Mouse (Mus musculus) ES-Bruce4 (cell line): ENCODE results near the gene Bend5. TPM values are rescaled to one million over a fixed set of nuclear protein-coding genes. Genes with fewer than 3 reads are reported as not detected.

Experiments used
- H3K27ac ChIP-seq: 2 replicates; pipeline ENCODE4 v1.5.1; 2012; ENCODE audit warnings: low read length, inconsistent platforms; ENCODE audit not compliant: insufficient read depth
- H3K27me3 ChIP-seq: 2 replicates; pipeline ENCODE4 v1.6.1; 2012; ENCODE audit warnings: mild to moderate bottlenecking, low read length, inconsistent platforms; ENCODE audit not compliant: control insufficient read depth, poor library complexity, insufficient read depth, severe bottlenecking
- H3K36me3 ChIP-seq: 2 replicates; pipeline ENCODE4 v1.6.1; 2012; ENCODE audit warnings: inconsistent platforms, mild to moderate bottlenecking, low read length, moderate library complexity; ENCODE audit not compliant: control insufficient read depth, poor library complexity, insufficient read depth, severe bottlenecking
- H3K4me1 ChIP-seq: one replicate; pipeline ENCODE4 v1.8.1; 2011; ENCODE audit warnings: low read length; ENCODE audit not compliant: control insufficient read depth, insufficient read depth
- H3K4me3 ChIP-seq: 2 replicates; pipeline ENCODE4 v1.5.1; 2011; ENCODE audit warnings: low read depth, mild to moderate bottlenecking, low read length
- H3K9ac ChIP-seq: 2 replicates; pipeline ENCODE4 v1.6.1; 2012; ENCODE audit warnings: low read depth, mild to moderate bottlenecking, inconsistent platforms; ENCODE audit not compliant: poor library complexity, severe bottlenecking
- H3K9me3 ChIP-seq: replicated peaks from 2 replicates; pipeline ENCODE4 v1.6.1; 2012; ENCODE audit warnings: mild to moderate bottlenecking, low read length, inconsistent platforms; ENCODE audit not compliant: control insufficient read depth, poor library complexity, insufficient read depth, severe bottlenecking
- CTCF ChIP-seq: IDR thresholded peaks from one replicate; pipeline ENCODE4 v1.8.1; 2011; ENCODE audit warnings: low read depth, low read length
- EP300 ChIP-seq: IDR thresholded peaks from 2 replicates; pipeline ENCODE4 v1.6.1; 2011; ENCODE audit warnings: low read depth, low read length; ENCODE audit not compliant: insufficient read depth
- POLR2A ChIP-seq: IDR thresholded peaks from one replicate; pipeline ENCODE4 v1.8.1; 2011; ENCODE audit warnings: low read length; ENCODE audit not compliant: insufficient read depth
- polyA plus RNA-seq: library from polyadenylated mRNA; stranded (reverse); fragments of >200 nt; gene quantifications from 2 replicates; pipeline ENCODE4 v1.2.4, GENCODE M21; 2011; ENCODE audit warnings: low read depth; ENCODE audit not compliant: missing spikeins, insufficient read depth, insufficient read length

Bend5 gene
- polyA plus RNA-seq, 1 experiment, result 4.0 TPM

DNA sequence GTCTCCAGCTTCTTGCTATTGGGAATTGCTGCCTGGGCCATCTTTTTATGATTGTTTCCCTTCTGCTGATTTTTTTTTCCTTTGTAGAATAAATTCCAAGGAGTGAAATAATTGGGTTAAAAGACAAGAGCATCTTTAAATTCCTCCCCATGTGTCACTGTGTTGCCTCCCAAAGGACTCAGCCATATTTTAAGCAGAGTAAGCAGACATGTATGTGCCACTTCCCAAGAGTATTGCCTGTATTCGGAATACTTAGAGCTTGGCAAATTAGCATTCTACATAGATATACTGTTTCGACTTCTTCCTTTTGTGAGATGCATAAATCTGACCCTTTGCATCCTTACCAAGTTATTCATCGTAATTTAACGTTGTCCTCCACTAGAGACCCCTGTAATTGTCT, 53.0 kb downstream of the Bend5 start:
- Histone ChIP-seq H3K4me1 (no peaks in the 10 kb centered on the region), H3K9ac (no peak overlapping the region), H3K36me3 (no peaks in the 10 kb centered on the region), H3K4me3 (no peak overlapping the region), H3K27me3 (0 out of 2 replicates have a peak, but pooled peaks cover 2% of the 10 kb centered on the region), H3K9me3 (no peaks in the 10 kb centered on the region), H3K27ac (no peak overlapping the region)
- no peak for TF ChIP-seq CTCF
- no peak for TF ChIP-seq POLR2A
- no peak for TF ChIP-seq EP300

DNA sequence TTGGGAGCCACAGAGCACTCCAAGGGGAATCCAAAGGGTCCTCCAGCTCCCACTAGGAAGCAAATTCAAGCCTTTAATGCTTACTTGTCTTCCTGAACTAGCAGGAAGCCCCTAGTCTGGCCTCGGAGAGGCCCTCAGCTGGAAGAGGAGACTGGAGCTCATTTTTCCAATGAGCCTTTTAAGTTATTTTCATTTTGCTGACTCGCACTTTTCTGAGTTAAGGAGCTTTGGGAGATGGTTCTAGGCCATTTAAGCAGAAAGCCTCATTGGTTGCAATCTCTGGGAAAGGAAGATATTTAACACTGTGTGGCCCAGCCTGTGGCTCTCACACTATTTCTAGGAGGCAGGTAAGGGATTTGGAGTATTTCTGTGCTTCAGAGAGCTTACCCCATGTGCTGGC, 55.0 kb downstream of the Bend5 start:
- no peaks in the 10 kb centered on the region for H3K36me3 ChIP-seq
- TF ChIP-seq CTCF, result no peak
- TF ChIP-seq POLR2A, result no peak
- no peak for TF ChIP-seq EP300

DNA sequence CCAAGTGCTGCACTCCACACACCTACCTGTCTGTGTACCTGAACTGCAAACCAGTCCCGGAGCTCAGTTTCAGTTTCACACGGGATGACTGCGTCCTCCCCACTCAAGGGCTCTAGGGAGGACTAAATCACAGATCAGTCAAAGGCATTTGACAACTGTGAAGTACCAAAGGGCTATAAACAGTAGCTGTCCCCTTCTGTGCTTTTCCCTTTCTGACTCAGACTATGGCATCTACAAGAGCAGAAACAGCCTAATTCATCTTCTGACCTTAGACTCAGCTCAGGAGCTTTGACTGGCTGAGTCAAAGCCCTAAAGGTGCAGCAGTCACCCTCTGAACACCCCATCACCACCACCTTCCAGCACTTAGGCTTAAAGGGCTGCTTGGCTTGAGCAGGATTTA, 56.9 kb downstream of the Bend5 start:
- Histone ChIP-seq H3K36me3 (no peaks in the 10 kb centered on the region), H3K27ac (no peak overlapping the region), H3K9ac (no peak overlapping the region), H3K27me3 (0 out of 2 replicates have a peak, but pooled peaks cover 2% of the 10 kb centered on the region), H3K4me1 (no peaks in the 10 kb centered on the region), H3K4me3 (no peak overlapping the region), H3K9me3 (peaks cover 3% of the 10 kb centered on the region; the same call in 1 of the 2 replicates)
- no peak for TF ChIP-seq EP300
- TF ChIP-seq POLR2A, result no peak
- TF ChIP-seq CTCF, result no peak

More for the DNA sequence above, 55.0 kb downstream of the Bend5 start:
- Histone ChIP-seq H3K27ac (no peak overlapping the region), H3K9me3 (peaks cover 3% of the 10 kb centered on the region; the same call in 1 of the 2 replicates), H3K4me1 (no peaks in the 10 kb centered on the region), H3K4me3 (no peak overlapping the region), H3K27me3 (0 out of 2 replicates have a peak, but pooled peaks cover 2% of the 10 kb centered on the region), H3K9ac (no peak overlapping the region)

DNA sequence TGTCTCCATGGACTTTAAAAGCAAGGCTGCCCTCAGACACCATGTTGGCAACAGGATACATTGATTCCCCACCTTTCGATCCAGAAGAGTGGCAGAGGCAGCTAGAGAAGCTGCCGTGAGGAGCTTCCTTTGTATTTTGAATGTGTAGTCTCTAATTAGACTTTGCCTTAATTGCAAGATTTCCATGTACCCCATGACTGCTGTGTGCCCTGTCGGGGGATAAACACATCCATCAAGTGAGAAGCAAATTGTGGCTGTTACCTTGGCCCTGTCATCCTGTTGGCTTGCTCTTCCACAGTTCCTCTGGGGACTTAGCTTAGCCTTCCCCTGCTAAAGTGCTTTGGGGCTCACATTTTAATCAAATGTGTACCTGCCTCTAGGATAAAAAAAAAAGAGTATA, 57.7 kb downstream of the Bend5 start:
- Histone ChIP-seq H3K4me3 (no peak overlapping the region), H3K27me3 (0 out of 2 replicates have a peak, but pooled peaks cover 2% of the 10 kb centered on the region), H3K9me3 (peaks cover 3% of the 10 kb centered on the region; the same call in 1 of the 2 replicates), H3K4me1 (no peaks in the 10 kb centered on the region), H3K36me3 (no peaks in the 10 kb centered on the region), H3K9ac (no peak overlapping the region), H3K27ac (no peak overlapping the region)
- no peak for TF ChIP-seq POLR2A
- TF ChIP-seq EP300, result no peak
- no peak for TF ChIP-seq CTCF

DNA sequence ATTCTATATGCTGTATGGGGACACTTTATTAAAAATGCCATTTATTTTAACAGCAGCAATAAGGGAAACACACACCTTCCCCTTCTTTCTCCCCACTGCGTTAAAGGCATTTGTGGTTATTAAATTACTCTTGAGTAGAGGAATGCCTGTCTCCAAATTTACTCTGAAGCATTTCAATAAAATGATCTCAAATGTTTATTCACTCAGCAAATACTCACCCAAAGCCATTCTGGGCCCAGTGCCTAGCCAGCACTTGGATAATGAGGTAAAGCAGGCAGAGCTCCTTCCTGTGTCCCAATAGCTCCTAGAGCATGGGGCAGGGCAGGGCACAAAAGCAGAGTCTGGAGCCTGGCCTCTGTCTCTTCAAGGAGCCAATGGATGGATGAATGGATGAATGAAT, 58.2 kb downstream of the Bend5 start:
- TF ChIP-seq POLR2A (no peak), CTCF (no peak), EP300 (no peak)

DNA sequence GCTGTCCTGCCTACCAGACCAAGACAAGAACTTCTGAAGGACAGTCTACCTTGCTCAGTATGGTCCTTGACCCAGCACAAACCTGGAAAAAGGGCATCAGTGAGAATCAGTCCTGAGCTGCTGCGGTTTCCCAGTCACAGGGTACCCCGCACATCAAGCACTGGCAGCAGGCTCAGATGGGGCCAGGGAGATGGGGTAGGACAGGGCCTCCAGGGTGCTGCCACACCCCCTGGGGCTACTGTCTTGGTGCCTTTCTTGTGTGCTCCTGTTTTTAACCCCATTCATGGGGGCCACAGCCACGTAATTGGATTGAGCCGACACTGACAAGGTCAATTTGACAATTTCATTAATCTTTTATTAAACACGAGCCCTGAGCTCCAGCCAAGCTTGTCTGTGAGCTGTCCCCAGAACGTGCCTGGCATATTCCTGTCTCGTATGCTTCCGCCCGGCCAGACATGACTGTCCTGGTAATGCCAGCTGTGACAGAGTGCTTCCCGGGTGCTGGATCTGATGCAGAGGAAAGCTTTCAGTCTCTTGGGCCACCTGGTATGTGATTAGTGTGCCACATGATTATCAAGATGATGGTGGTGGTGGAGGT, 60.7 kb downstream of the Bend5 start:
- peaks cover 3% of the 10 kb centered on the region; the same call in 1 of the 2 replicates for H3K9me3 ChIP-seq
- TF ChIP-seq CTCF (no peak), POLR2A (no peak), EP300 (no peak)
- H3K4me3 ChIP-seq, result no peak overlapping the region
- H3K27me3 ChIP-seq, result 0 out of 2 replicates have a peak, but pooled peaks cover 2% of the 10 kb centered on the region
- no peak overlapping the region for H3K9ac ChIP-seq
- H3K27ac ChIP-seq, result no peak overlapping the region
- H3K36me3 ChIP-seq, result no peaks in the 10 kb centered on the region
- no peaks in the 10 kb centered on the region for H3K4me1 ChIP-seq

More for the DNA sequence above, 58.2 kb downstream of the Bend5 start:
- 0 out of 2 replicates have a peak, but pooled peaks cover 2% of the 10 kb centered on the region for H3K27me3 ChIP-seq
- peaks cover 3% of the 10 kb centered on the region; the same call in 1 of the 2 replicates for H3K9me3 ChIP-seq
- H3K4me1 ChIP-seq, result no peaks in the 10 kb centered on the region
- no peaks in the 10 kb centered on the region for H3K36me3 ChIP-seq
- no peak overlapping the region for H3K9ac ChIP-seq
- no peak overlapping the region for H3K4me3 ChIP-seq
- H3K27ac ChIP-seq, result no peak overlapping the region
